Mouse (Mus musculus): ENCODE results near the gene Lingo1.

DNA sequence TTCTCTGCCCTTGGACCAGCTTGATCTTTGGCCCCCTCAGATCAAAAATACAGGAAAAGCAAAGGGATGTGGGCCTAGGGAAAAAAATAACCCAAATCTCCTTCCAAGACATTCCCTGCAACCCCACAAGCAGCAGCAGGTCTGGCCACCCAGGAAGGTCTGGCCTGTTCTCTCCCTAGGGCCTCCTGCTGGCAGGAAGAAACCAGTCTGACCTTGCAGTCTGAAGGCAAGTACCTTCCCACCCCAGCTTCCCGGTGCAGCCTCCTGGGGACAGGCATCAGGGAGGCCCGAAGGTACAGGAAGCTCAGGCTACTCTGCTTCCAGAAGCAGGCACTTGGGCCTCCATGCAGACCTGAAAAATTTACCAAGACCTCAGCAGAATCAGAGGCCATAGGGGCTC lies 67.1 kb downstream of the Lingo1 start:
- no peak for TF ChIP-seq CTCF (conservative IDR thresholded peaks at IDR 0.05; ENCODE audit: insufficient read depth, insufficient read length, low read depth, low read length)
- no peak for TF ChIP-seq POLR2A (IDR thresholded peaks at IDR 0.05; ENCODE audit: low read depth, low read length)
